Mouse (Mus musculus) thymus, postnatal 36 days (tissue): ENCODE measurements around the gene Dhrs7b.

Experiments used
- DNase-seq, 2 experiments: peaks; one replicate each; pipeline ENCODE4 v3.0.0; 2022; ENCODE audit warnings: mixed read lengths in 2 of 2

Gene Dhrs7b

DNA sequence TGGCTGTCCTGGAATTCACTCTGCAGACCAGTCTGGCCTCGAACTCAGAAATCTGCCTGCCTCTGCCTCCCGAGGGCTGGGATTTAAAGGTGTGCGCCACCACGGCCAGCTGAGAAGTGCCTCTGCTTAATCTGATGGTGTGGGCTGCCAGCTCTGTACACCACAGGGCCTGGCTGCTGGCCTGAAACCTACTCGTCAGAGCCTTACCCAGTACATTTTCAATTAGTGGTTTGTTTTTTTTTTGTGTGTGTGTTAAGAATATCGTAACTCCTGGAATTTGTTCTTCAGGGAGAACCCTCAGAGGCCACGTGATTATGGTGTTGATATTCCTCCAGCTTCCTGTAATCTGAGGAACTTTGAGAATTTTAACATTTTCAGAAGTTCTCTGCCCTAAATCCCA is 71.6 kb downstream of the Dhrs7b start:
- DNase-seq, result no peak

DNA sequence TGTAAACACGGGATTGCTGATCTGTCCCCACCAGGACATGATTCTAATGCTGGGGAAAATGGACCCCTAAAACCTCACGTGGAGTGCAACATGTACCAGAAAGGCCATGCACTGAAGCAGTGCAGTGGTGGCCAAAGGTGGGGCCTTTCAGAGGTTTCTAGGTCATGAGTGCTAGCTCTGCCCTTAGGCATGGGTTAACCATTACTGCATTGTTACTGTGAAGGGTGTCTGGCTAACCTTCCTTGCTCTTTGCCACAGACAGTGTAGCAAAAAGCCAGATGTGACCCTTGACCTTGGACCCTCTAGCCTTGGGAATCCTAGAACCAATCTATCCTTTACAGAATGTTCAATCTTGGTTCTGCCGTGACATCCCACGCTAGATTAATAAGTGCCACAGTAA is 72.1 kb downstream of the Dhrs7b start:
- no peak for DNase-seq

- DNase-seq, result no peak
These were observed 73.2 kb downstream of the Dhrs7b start for GRCm38 (mm10) chr11:60903661-60904061.

- no peak for DNase-seq
These were observed 75.1 kb downstream of the Dhrs7b start for GRCm38 (mm10) chr11:60905407-60906120.

DNA sequence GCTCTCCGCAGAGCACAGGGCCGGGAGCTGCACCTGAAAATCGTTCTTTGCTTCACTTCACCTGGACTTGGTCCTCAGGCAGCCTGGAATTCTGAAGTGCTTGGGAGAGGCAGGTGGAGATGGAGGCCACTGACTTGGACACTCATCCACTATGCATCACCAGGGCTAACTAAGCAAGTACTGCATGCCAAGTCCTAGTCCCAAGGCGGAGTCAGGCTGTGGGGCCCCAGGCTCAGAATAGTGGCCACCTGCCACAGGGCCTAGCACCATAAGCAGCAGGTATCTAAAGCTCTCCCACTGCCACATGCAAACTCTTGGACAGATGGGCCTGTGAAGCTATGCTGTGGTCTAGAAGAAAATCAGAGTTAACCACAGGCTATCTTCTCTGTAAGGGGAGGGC is 76.0 kb downstream of the Dhrs7b start:
- no peak for DNase-seq

- DNase-seq, result no peak
These were observed 77.6 kb downstream of the Dhrs7b start for GRCm38 (mm10) chr11:60908073-60908472.

DNA sequence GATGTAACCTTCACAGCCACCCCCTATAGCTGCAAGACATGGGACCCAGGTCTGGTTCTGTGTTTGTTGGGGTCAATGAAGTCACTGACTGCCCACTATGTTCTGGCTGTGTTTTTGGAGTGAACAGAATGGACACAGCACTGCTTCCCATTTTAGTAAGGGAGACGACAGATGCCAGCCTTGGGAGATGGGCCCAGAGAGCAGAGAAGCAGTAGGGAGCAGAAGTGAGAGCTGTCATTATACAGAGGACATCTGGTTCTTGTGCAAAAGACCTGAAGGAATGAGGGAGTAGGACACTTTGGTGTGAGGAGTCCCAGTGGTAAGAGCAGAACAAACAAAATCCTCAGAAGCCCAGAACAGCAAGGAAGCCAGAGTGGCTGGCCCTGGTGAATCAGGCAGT is 79.2 kb downstream of the Dhrs7b start:
- DNase-seq, result no peak
